Mouse (Mus musculus): ENCODE data around the gene Borcs6. TPM values are rescaled to one million over a fixed set of nuclear protein-coding genes. Genes with fewer than 3 reads are reported as not detected.

The Borcs6 gene
- total and polyA plus RNA-seq, 3 experiments: 9.2 to 9.3 TPM; not detected in 1

- Histone ChIP-seq H3K79me2 (ENCODE audit: control insufficient read depth, insufficient read depth, low read length, poor library complexity) (peaks cover 5% of the 10 kb centered on the region; the same call in 1 of the 2 replicates), H3K4me3 (ENCODE audit: control insufficient read depth in 1 of 2, insufficient read depth in 1 of 2, low read depth in 2 of 2, low read length in 2 of 2) (peak overlapping the region; percentile 49 to 50), H3K27me3 (ENCODE audit: control insufficient read depth in 1 of 2, insufficient read depth in 2 of 2, low read length in 2 of 2) (no peaks in the 10 kb centered on the region), H3K27ac (ENCODE audit: control insufficient read depth, low read depth, low read length) (peak overlapping the region; percentile 61), H3K4me1 (ENCODE audit: control insufficient read depth in 1 of 2, insufficient read depth in 2 of 2, low read length in 2 of 2) (peaks cover 0 to 8% of the 10 kb centered on the region in 2 experiments; a peak in 1 of 4 replicates), H3K36me3 (ENCODE audit: control insufficient read depth in 1 of 2, insufficient read depth in 2 of 2, low read length in 2 of 2) (peaks cover 0 to 4% of the 10 kb centered on the region in 2 experiments; a peak in 1 of 4 replicates), H3K9me3 (replicated peaks; ENCODE audit: insufficient read depth, low read length) (no peaks in the 10 kb centered on the region), H3K9ac (ENCODE audit: control insufficient read depth, low read depth, low read length, poor library complexity, severe bottlenecking) (peak overlapping the region; percentile 63)
- DNase-seq (ENCODE audit: low read depth, low spot score): peak; percentile 90
- TF ChIP-seq USF1 (IDR thresholded peaks at IDR 0.05; ENCODE audit: low read depth, low read length) (peak; percentile 85), ZNF384 (IDR thresholded peaks at IDR 0.05; ENCODE audit: low read depth, low read length) (no peak), ZMIZ1 (IDR thresholded peaks at IDR 0.05; ENCODE audit: low read depth, low read length) (no peak), JUND (IDR thresholded peaks at IDR 0.05; ENCODE audit: low read depth, low read length) (no peak), MAFK (IDR thresholded peaks at IDR 0.05; ENCODE audit: borderline replicate concordance, low read depth, low read length) (no peak), GABPA (IDR thresholded peaks at IDR 0.05; ENCODE audit: low read depth, low read length) (no peak), POLR2AphosphoS5 (IDR thresholded peaks at IDR 0.05; ENCODE audit: borderline replicate concordance, low read depth, low read length) (no peak), TCF12 (IDR thresholded peaks at IDR 0.05; ENCODE audit: low read depth, low read length) (no peak), KAT2A (conservative IDR thresholded peaks at IDR 0.05; ENCODE audit: low read depth, low read length) (no peak), GATA1 (IDR thresholded peaks at IDR 0.05; ENCODE audit: low read depth, low read length) (peak; percentile 83), CHD2 (IDR thresholded peaks at IDR 0.05; ENCODE audit: low read length) (no peak), CTCF (IDR thresholded peaks at IDR 0.05 in 2 of 3, conservative IDR thresholded peaks at IDR 0.05 in 1 of 3; ENCODE audit: control insufficient read depth in 1 of 3, insufficient read depth in 1 of 3, low read depth in 2 of 3, low read length in 3 of 3, poor library complexity in 1 of 3, severe bottlenecking in 1 of 3) (no peak), EP300 (IDR thresholded peaks at IDR 0.05; ENCODE audit: low read depth in 1 of 2, low read length in 2 of 2) (peak in 1 of 2 experiments; percentile 13; a peak in 1 of 4 replicates), POLR2A (IDR thresholded peaks at IDR 0.05; ENCODE audit: control insufficient read depth in 1 of 2, insufficient read depth in 1 of 2, low read depth in 1 of 2, low read length in 2 of 2, poor library complexity in 1 of 2) (peak; percentile 44 to 67; a peak in 3 of 4 replicates), POLR2AphosphoS2 (IDR thresholded peaks at IDR 0.05; ENCODE audit: low read length) (no peak), TBP (IDR thresholded peaks at IDR 0.05; ENCODE audit: low read depth, low read length) (0 out of 2 replicates have a peak, but pooled peaks have one; percentile 27), E2F4 (IDR thresholded peaks at IDR 0.05; ENCODE audit: borderline replicate concordance, low read depth, low read length) (peak; percentile 60; the same call in 1 of the 2 replicates), TAL1 (IDR thresholded peaks at IDR 0.05; ENCODE audit: low read length) (no peak), ELF1 (IDR thresholded peaks at IDR 0.05; ENCODE audit: low read depth, low read length) (no peak), MXI1 (IDR thresholded peaks at IDR 0.05; ENCODE audit: low read depth, low read length) (peak; percentile 98), SIN3A (IDR thresholded peaks at IDR 0.05; ENCODE audit: low read length) (peak; percentile 37), RAD21 (IDR thresholded peaks at IDR 0.05; ENCODE audit: low read depth, low read length) (no peak), NELFE (IDR thresholded peaks at IDR 0.05; ENCODE audit: low read depth, low read length) (peak; percentile 57), ZC3H11A (IDR thresholded peaks at IDR 0.05; ENCODE audit: low read depth, low read length) (no peak), MAX (IDR thresholded peaks at IDR 0.05; ENCODE audit: low read length) (peak; percentile 97), UBTF (IDR thresholded peaks at IDR 0.05; ENCODE audit: borderline replicate concordance, insufficient read depth, low read depth, low read length) (0 out of 2 replicates have a peak, but pooled peaks have one; percentile 31), MYB (IDR thresholded peaks at IDR 0.05; ENCODE audit: low read depth, low read length) (no peak), ZKSCAN1 (IDR thresholded peaks at IDR 0.05; ENCODE audit: low read depth, low read length) (no peak), USF2 (IDR thresholded peaks at IDR 0.05; ENCODE audit: borderline replicate concordance in 1 of 2, insufficient read depth in 1 of 2, low read depth in 1 of 2, low read length in 2 of 2) (no peak), BHLHE40 (IDR thresholded peaks at IDR 0.05; ENCODE audit: borderline replicate concordance, low read depth, low read length) (no peak; the same call in 1 of the 2 replicates), SMC3 (IDR thresholded peaks at IDR 0.05; ENCODE audit: low read depth, low read length) (no peak), MYC (IDR thresholded peaks at IDR 0.05; ENCODE audit: low read depth, low read length) (peak; percentile 97), MAZ (IDR thresholded peaks at IDR 0.05; ENCODE audit: low read depth, low read length) (no peak), RCOR1 (IDR thresholded peaks at IDR 0.05; ENCODE audit: low read depth, low read length) (no peak), ETS1 (IDR thresholded peaks at IDR 0.05; ENCODE audit: low read depth, low read length) (no peak), CHD1 (IDR thresholded peaks at IDR 0.05; ENCODE audit: low read depth, low read length) (no peak), HCFC1 (IDR thresholded peaks at IDR 0.05; ENCODE audit: low read depth, low read length) (no peak; the same call in 1 of the 2 replicates)
Observed at GRCm38 (mm10) chr11:69066163-69066861, 6.8 kb downstream of the Borcs6 start.
